Mouse (Mus musculus) left cerebral cortex, postnatal 10 days (tissue): ENCODE results near the gene A730046J19Rik. TPM values are rescaled to one million over a fixed set of nuclear protein-coding genes. Genes with fewer than 3 reads are reported as not detected.

Experiments used
- DNase-seq, 2 experiments: peaks; one replicate each; pipeline ENCODE4 v3.0.0; 2021 to 2022; ENCODE audit warnings: low spot score in 2 of 2, mixed read lengths in 1 of 2; ENCODE audit errors: extremely low spot score in 1 of 2
- intact Hi-C: fragments of 180-260 bp; cut with DNase I; formaldehyde crosslinking; loops from one replicate; pipeline ENCODE4 v1.15.1; 2025
- total RNA-seq, 2 experiments: library from RNA; stranded (reverse); gene quantifications; 2 replicates each; pipeline ENCODE4 v1.2.3; 2021

Gene A730046J19Rik
- total RNA-seq = under 1 TPM in 1 of 2 experiments, not detected in 1; 0.28 TPM

- intact Hi-C loops = no loop called here
- DNase-seq = no peak
Observed at GRCm38 (mm10) chrX:144153523-144153922, at the start of gene A730046J19Rik. Gene A730046J19Rik, plus strand, starts transcription at chrX:144153695.

- no peak for DNase-seq
- intact Hi-C loops = no loop called here
Observed at GRCm38 (mm10) chrX:144104619-144105416, 48.7 kb upstream of the A730046J19Rik start.

- no peak for DNase-seq
- intact Hi-C loops = no loop called here
Observed at GRCm38 (mm10) chrX:144136281-144136680, 17.2 kb upstream of the A730046J19Rik start.

- intact Hi-C loops = no loop called here
- DNase-seq = no peak
Observed at GRCm38 (mm10) chrX:144149987-144150386, 3.5 kb upstream of the A730046J19Rik start.

- intact Hi-C loops = no loop called here
- no peak for DNase-seq
Observed at GRCm38 (mm10) chrX:144154111-144154510, 616 bp downstream of the A730046J19Rik start.

GRCm38 (mm10) chrX:144162936-144163335, 9.4 kb downstream of the A730046J19Rik start:
- intact Hi-C loops = no loop called here
- DNase-seq = peak in 1 of 2 experiments; percentile 11

Other genes starting within 250 kb of the A730046J19Rik start
- gene Dcx, start 220.4 kb upstream of the A730046J19Rik start, total RNA-seq = 100 to 1,000 TPM; 173 to 191 TPM
- gene Alg13, start 164.1 kb downstream of the A730046J19Rik start, total RNA-seq = 10 to 100 TPM; 16.1 to 19.4 TPM